Mouse (Mus musculus) c-Kit-positive CD71-positive TER-119-positive erythroid progenitor cells, embryonic 14.5 days (primary cell): ENCODE data around the gene Pabpn1l.
"Not testable (repeated sequence)": the region's sequence is repeated elsewhere in the genome, so short reads cannot be mapped to it uniquely, and the experiment has no call there.

ENCODE experiments used
- DNase-seq: peaks from one replicate; pipeline ENCODE4 v3.0.0-alpha.2; 2013; ENCODE audit warnings: low spot score

Pabpn1l gene

DNA sequence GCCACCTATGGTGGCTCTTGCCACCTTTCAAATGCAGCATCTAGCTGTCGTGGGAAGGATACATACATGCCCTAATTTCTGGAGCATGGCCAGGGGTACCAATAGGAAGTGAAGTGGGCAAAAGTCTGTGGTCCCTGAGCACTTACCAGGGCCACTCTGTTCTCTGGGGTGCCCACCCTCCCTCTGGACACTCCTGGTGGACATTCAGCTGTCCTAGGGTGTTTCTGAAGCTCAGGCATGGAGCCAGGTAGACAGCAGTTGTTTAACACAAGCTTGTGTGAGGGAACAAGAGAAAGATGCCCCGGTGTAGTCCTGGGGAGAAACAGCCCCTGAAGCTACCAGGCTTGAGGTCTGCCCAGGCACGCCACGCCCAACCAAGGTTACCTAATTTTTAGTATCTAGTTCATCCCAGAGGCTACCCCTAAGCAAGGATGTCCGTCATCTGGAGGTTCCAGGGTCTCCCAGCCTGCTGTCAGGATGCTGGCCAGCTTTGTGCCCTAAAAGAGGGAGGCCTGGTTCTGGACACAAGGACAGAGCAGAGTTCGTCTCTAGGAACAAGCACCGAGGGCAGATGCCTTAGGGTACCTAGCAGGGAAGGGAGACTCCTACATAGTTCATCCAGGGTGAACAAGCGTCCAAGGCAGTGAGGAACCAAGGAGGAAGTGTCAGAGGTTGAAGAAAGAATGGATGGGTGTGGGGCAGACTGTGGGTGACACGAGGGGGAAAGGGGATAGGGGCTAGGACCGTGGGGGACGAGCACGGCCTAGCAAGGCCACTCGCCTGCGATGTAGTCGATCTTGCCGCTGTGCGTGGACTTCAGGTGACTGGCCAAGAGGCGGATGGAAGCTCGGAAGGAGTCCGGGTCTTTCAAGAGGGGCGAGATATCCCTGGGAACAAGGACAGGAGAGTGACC is 46.5 kb downstream of the Pabpn1l start:
- DNase-seq, result no peak

DNA sequence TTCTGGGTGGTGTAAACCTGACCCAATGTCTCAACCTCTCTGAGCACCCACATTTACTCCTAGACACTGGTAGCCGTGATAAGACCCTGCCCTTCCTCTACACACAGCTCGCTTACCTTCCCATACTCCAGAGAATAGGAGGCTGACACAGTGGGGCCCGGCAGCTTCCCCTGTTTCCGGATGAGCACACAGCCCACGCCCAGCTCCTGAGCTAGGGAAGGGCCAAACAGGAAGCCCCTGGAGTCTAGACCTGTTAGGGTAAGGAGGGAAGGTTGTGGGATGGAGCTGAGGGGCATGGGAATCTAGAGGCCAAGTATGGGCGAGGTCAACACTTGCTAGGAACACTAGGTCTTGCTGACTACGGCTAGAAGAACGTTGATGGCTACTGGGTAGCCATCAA is 47.3 kb downstream of the Pabpn1l start:
- DNase-seq, result no peak

DNA sequence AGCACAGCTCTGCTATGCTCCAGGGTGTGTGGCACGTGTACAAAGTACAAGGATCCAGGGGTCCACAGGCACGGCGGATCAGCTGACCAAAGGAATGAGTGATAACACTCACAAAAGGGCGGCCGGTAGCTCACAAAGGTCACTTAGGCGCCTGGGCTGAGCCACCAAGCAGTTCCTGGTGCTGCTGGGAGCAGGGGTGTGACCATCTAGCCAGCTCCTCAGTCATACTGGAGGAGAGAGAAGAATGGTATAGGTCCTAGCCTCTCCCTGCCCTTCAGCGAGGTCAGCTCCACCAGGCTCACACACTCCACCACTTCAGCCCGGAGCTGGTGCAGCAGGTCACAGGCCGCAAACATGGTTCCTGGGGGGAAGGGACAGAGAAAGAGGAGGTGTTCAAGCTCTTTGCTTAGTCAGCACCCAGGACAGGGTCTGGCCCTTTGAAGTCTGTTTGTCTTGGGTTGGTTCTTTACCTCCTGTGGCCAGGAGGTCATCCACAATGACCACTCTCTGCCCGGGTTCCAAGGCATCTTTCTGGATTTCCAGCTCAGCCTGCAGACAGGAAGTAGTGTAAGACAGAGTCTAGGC is 47.8 kb downstream of the Pabpn1l start:
- DNase-seq, result no peak

DNA sequence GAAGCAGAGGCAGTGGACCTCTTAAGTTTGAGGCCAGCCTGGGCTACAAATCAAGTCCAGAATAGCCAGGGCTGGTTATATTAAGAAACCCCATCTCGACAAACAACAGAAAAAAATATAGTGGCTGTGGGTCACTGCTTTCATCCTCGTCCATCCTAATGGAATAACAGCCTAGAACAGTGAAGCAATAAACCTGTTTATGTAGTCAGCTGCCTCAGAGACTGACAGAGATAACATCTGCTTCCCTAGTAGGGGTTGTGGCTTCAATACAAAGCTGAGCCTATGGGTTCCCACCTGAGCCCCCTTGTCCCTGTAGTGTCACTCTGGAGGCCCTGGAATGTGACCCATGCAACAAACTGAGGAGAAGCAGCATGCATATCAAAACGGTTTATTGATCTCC is 48.3 kb downstream of the Pabpn1l start:
- DNase-seq, result no peak

DNA sequence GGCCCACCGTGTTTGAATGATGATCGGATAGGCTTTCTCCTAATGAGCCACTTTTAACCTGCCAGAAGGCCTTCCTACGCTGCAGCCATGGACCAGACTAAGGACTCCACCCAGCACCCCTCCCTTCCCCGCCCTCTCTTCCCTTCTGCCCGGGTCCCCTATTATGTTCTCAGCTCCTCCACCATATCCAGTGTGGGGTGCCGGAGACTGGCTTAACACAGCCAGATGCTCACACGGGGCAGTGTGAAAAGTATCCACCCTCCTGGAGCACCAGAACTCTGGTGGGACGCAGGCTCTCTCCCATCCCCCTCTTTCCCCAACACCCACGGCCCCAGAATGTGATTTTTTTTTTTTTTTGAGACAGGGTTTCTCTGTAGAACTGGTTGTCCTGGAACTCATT is 49.0 kb downstream of the Pabpn1l start:
- peak; percentile 44 for DNase-seq

DNA sequence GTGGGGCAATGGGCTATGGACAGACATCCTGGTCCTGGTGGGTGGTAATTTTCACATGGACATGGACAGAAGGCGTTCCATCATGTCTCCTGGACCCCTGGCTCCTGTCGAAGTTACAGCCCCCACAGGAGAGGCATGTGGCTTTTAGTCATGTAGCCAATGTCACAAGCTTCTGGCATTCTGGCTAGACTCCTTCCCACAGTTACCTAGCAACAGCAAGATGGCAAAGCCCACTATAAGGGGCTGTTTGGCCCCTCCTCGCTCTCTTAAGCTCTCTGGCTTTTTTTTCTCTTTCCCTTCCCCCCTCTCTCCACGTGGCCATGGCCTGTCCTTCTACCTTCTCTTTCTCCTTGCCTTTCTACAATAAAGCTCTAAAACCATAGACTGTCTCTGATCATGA is 49.4 kb downstream of the Pabpn1l start:
- not testable (repeated sequence) for DNase-seq

DNA sequence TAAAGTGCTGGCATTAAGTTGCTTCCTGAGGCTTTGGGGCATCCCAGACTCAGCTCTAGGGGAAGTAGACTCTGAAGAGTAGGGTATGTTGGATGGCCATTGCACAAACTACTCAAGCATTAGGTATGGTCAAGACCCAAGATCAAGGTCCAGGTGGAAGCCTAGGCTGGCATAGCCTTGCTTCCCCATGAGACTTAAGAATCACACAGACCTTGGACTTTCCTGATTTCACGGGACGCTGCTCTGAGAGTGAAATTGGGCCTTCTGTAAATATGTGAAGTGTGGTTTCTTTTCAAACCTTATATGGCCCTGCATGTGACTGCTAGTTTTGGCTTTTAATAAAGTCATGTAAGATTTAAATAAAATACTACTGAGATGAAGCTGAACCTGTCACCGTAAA is 49.8 kb downstream of the Pabpn1l start:
- DNase-seq, result no peak

DNA sequence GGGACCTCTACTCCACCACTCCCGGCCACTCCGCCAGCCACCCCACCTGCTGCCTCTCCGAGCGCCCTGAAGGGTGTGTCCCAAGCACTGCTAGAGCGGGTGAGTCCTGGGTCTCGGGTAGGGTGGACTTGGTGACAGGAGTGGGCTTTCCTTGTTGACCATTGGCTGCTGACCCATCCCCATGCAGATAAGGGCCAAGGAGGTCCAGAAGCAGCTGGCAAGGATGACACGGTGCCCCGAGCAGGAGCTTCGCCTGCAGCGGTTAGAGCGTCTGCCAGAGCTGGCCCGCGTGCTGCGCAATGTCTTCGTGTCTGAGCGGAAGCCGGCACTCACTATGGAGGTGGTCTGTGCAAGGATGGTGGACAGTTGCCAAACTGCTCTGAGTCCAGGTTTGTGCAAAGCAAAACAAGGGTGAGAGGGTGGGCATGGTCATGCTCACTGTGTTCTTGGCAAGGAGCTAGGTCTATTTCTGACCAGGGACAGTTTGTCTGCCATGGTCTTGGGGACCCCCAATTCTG is 50.7 kb downstream of the Pabpn1l start:
- no peak for DNase-seq

DNA sequence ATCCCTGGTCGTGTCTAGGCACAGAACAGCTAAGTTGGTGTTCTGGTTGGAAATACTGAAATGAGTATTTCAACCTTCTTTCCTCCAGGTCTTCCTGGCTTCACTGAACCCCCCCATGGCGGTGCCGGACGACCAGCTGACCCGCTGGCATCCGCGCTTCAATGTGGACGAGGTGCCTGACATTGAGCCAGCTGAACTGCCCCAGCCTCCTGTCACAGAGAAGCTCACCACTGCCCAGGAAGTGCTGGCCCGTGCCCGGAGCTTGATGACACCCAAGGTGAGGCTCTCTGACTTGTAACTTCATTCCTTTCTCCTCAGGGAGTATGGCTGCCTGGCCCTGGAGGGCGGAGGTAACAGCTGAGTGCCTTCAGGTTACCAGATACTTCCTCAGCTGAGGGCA is 51.4 kb downstream of the Pabpn1l start:
- no peak for DNase-seq

DNA sequence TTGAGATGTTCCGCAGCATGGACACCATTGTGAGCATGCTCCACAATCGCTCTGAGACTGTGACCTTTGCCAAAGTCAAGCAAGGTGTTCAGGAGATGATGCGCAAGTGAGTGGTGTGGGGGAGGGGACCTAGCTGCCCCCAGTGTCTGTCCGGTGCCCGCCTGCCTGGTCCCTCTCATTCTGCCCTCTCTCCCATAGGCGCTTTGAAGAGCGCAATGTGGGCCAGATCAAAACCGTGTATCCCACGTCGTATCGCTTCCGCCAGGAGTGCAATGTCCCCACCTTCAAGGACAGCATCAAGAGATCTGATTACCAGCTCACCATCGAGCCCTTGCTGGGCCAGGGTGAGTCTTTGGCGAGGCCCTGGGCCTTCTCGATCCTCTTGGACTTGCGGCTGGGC is 52.5 kb downstream of the Pabpn1l start:
- DNase-seq, result no peak
